Mouse (Mus musculus) bone marrow macrophage, adult 2 months (primary cell): ENCODE results near the gene Shisa7.

ENCODE experiments used
- CTCF ChIP-seq: IDR thresholded peaks from 2 replicates; pipeline ENCODE4 v1.5.1; 2012; ENCODE audit warnings: low read depth, mild to moderate bottlenecking, low read length, moderate library complexity
- POLR2A ChIP-seq: IDR thresholded peaks from 2 replicates; pipeline ENCODE4 v1.6.1; 2012; ENCODE audit warnings: mild to moderate bottlenecking, low read depth, low read length, borderline replicate concordance

DNA sequence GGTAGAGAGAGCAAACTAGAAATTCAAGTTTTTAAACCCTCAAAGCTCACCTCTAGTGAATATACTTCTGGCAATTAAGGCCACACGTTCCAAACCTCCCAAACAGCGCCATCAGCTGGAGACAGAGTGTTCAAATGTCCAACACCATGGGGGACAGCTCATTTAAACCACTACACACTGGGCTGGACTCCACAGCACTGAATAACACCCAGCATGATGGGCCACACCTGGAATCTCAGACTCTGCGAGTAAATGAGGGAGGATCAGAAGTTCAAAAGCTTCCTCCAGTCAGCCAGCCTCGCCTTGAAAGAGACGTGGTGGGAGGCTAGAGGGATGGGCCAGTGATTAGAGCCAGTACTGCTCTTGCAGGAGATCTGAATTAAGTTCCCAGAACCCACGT lies 25.6 kb upstream of the Shisa7 start, which contains the start of gene Isoc2b:
- TF ChIP-seq CTCF, result no peak
- TF ChIP-seq POLR2A, result no peak
